Mouse (Mus musculus) lung, postnatal 0 days (tissue): ENCODE results near the gene Mettl7a2. TPM values are rescaled to one million over a fixed set of nuclear protein-coding genes. Genes with fewer than 3 reads are reported as not detected.

Source experiments
- ATAC-seq: fragments of 200-750 bp; cut with Nextera tagmentation; 2 replicates; pipeline ENCODE4 v1.8.0; 2017; ENCODE audit warnings: moderate library complexity
- DNase-seq: peaks from one replicate; pipeline ENCODE4 v3.0.0-alpha.2; 2016; ENCODE audit warnings: low spot score
- H3K27ac ChIP-seq: fragments of 300-500 bp; sonication (generic); 2 replicates; pipeline ENCODE4 v1.5.1; 2014; ENCODE audit warnings: antibody characterized with exemption, mild to moderate bottlenecking, low read length, mixed read lengths
- H3K27me3 ChIP-seq: fragments of 300-500 bp; sonication (generic); replicated peaks from 2 replicates; pipeline ENCODE4 v1.6.1; 2014; ENCODE audit warnings: low read length, mixed read lengths; ENCODE audit not compliant: insufficient read depth
- H3K36me3 ChIP-seq: fragments of 300-500 bp; sonication (generic); 2 replicates; pipeline ENCODE4 v1.6.1; 2014; ENCODE audit warnings: low read length, mixed read lengths; ENCODE audit not compliant: insufficient read depth
- H3K4me1 ChIP-seq: fragments of 300-500 bp; sonication (generic); 2 replicates; pipeline ENCODE4 v1.6.1; 2014; ENCODE audit warnings: antibody characterized with exemption, low read depth, low read length, mixed read lengths; ENCODE audit not compliant: insufficient read depth
- H3K4me2 ChIP-seq: fragments of 300-500 bp; sonication (generic); replicated peaks from 2 replicates; pipeline ENCODE4 v1.6.1; 2014; ENCODE audit warnings: low read depth, mild to moderate bottlenecking, low read length, moderate library complexity, mixed read lengths
- H3K4me3 ChIP-seq: fragments of 300-500 bp; sonication (generic); 2 replicates; pipeline ENCODE4 v1.5.1; 2014; ENCODE audit warnings: low read depth, low read length
- H3K9ac ChIP-seq: fragments of 300-500 bp; sonication (generic); replicated peaks from 2 replicates; pipeline ENCODE4 v1.6.1; 2014; ENCODE audit warnings: low read depth, mild to moderate bottlenecking
- H3K9me3 ChIP-seq: fragments of 300-500 bp; sonication (generic); 2 replicates; pipeline ENCODE4 v1.6.1; 2016; ENCODE audit warnings: low read length, mixed read lengths
- CTCF ChIP-seq: IDR thresholded peaks from 2 replicates; pipeline ENCODE4 v1.5.1; 2016; ENCODE audit warnings: antibody characterized with exemption, mild to moderate bottlenecking
- EP300 ChIP-seq: IDR thresholded peaks from 2 replicates; pipeline ENCODE4 v1.6.1; 2016; ENCODE audit warnings: antibody characterized with exemption, mild to moderate bottlenecking, control low read depth
- WGBS: fragments of 180-500 bp; shearing (Covaris S2); extraction: QIAGEN DNeasy Blood & Tissue Kit; methylation state at CpG from one replicate; pipeline ENCODE4 v1.1.7; 2014; 5-methylcytosine and 5-hydroxymethylcytosine counted together
- polyA plus RNA-seq: library from polyadenylated mRNA; unstranded; fragments of >200 nt; fragmentation: Nextera tagmentation; extraction: Ambion mirVana; gene quantifications from 2 replicates; pipeline ENCODE4 v1.2.1, GENCODE M21; 2015

Mettl7a2 gene
- polyA plus RNA-seq, 1 experiment from 2014 or later = 0.11 TPM

GRCm38 (mm10) chr15:100402347-100402746 is 49.3 kb downstream of the Mettl7a2 start:
- Histone ChIP-seq H3K27ac (no peak overlapping the region), H3K36me3 (peaks cover 37% of the 10 kb centered on the region; the same call in 1 of the 2 replicates), H3K9ac (no peak overlapping the region), H3K27me3 (no peaks in the 10 kb centered on the region), H3K9me3 (no peaks in the 10 kb centered on the region), H3K4me2 (no peak overlapping the region), H3K4me3 (no peak overlapping the region), H3K4me1 (no peaks in the 10 kb centered on the region)
- DNase-seq = no peak
- 78% methylated on average over 14 of the region's 14 CpGs for WGBS
- no peak for ATAC-seq
- TF ChIP-seq CTCF = no peak
- no peak for TF ChIP-seq EP300

- WGBS = 71% methylated on average over 4 of the region's 4 CpGs
- Histone ChIP-seq H3K4me1 (no peaks in the 10 kb centered on the region), H3K9ac (no peak overlapping the region), H3K36me3 (peaks cover 35% of the 10 kb centered on the region; the same call in 1 of the 2 replicates), H3K9me3 (no peaks in the 10 kb centered on the region), H3K4me2 (no peak overlapping the region), H3K27me3 (no peaks in the 10 kb centered on the region), H3K4me3 (no peak overlapping the region), H3K27ac (no peak overlapping the region)
- DNase-seq (no peak), ATAC-seq (no peak)
- TF ChIP-seq EP300 (no peak), CTCF (no peak)
These were observed 49.8 kb downstream of the Mettl7a2 start for GRCm38 (mm10) chr15:100402798-100403197.

- H3K4me2 ChIP-seq = no peak overlapping the region
- TF ChIP-seq EP300 = no peak
- TF ChIP-seq CTCF = no peak
- peaks cover 30% of the 10 kb centered on the region; the same call in 1 of the 2 replicates for H3K36me3 ChIP-seq
- H3K27ac ChIP-seq = peak overlapping the region; percentile 6; the same call in 1 of the 2 replicates
- DNase-seq (no peak), ATAC-seq (peak; percentile 54)
- H3K27me3 ChIP-seq = no peaks in the 10 kb centered on the region
- H3K4me3 ChIP-seq = no peak overlapping the region
- WGBS = 82% methylated on average over 16 of the region's 16 CpGs
- H3K9me3 ChIP-seq = no peaks in the 10 kb centered on the region
- H3K4me1 ChIP-seq = no peaks in the 10 kb centered on the region
- no peak overlapping the region for H3K9ac ChIP-seq
These were observed 50.5 kb downstream of the Mettl7a2 start for GRCm38 (mm10) chr15:100403318-100404000.

GRCm38 (mm10) chr15:100406088-100406487 is 53.1 kb downstream of the Mettl7a2 start:
- Histone ChIP-seq H3K4me1 (no peaks in the 10 kb centered on the region), H3K9me3 (no peaks in the 10 kb centered on the region), H3K4me3 (no peak overlapping the region), H3K27me3 (no peaks in the 10 kb centered on the region), H3K36me3 (peaks cover 13% of the 10 kb centered on the region; the same call in 1 of the 2 replicates), H3K27ac (no peak overlapping the region), H3K4me2 (no peak overlapping the region), H3K9ac (no peak overlapping the region)
- ATAC-seq (no peak), DNase-seq (no peak)
- TF ChIP-seq CTCF = no peak
- TF ChIP-seq EP300 = no peak
- 59% methylated on average over 5 of the region's 5 CpGs for WGBS

- no peak overlapping the region for H3K4me2 ChIP-seq
- WGBS = 44% methylated on average over 14 of the region's 14 CpGs
These were observed 58.1 kb downstream of the Mettl7a2 start for GRCm38 (mm10) chr15:100410918-100411672.

More at GRCm38 (mm10) chr15:100410918-100411672, 58.1 kb downstream of the Mettl7a2 start:
- no peak for TF ChIP-seq EP300
- TF ChIP-seq CTCF = no peak
- 0 out of 2 replicates have a peak overlapping the region, but pooled peaks have one; percentile 20 for H3K27ac ChIP-seq
- H3K9ac ChIP-seq = no peak overlapping the region
- no peaks in the 10 kb centered on the region for H3K4me1 ChIP-seq
- peaks cover 3% of the 10 kb centered on the region; the same call in 1 of the 2 replicates for H3K36me3 ChIP-seq
- ATAC-seq = peak; percentile 85
- no peaks in the 10 kb centered on the region for H3K9me3 ChIP-seq
- no peaks in the 10 kb centered on the region for H3K27me3 ChIP-seq
- DNase-seq = peak; percentile 88
- no peak overlapping the region for H3K4me3 ChIP-seq

Other genes starting within 250 kb of the Mettl7a2 start
- 28.3 and 35.3 TPM in 2 replicates for gene Atf1, start 125.4 kb upstream of the Mettl7a2 start, polyA plus RNA-seq
- not detected in 2 replicates for gene Tmprss12, start 72.4 kb upstream of the Mettl7a2 start, polyA plus RNA-seq
- gene Mettl7a1, start 49.1 kb upstream of the Mettl7a2 start, polyA plus RNA-seq = 62.9 and 88.1 TPM in 2 replicates
- 0.12 TPM in 2 replicates for gene Mettl7a3, start 18.3 kb upstream of the Mettl7a2 start, polyA plus RNA-seq
- gene Methig1, start 51 bp upstream of the Mettl7a2 start, polyA plus RNA-seq = not detected in 2 replicates
- gene Higd1c, start 11.3 kb downstream of the Mettl7a2 start, polyA plus RNA-seq = not detected in 2 replicates
- gene Gm5475, start 68.9 kb downstream of the Mettl7a2 start, polyA plus RNA-seq = 0.11 and 0.12 TPM in 2 replicates
- 16.1 and 19.2 TPM in 2 replicates for gene Slc11a2, start 71.9 kb downstream of the Mettl7a2 start, polyA plus RNA-seq
- 13.0 and 13.2 TPM in 2 replicates for gene Letmd1, start 115.8 kb downstream of the Mettl7a2 start, polyA plus RNA-seq
- 4.7 and 4.9 TPM in 2 replicates for gene Csrnp2, start 142.3 kb downstream of the Mettl7a2 start, polyA plus RNA-seq
- gene Tfcp2, start 198.8 kb downstream of the Mettl7a2 start, polyA plus RNA-seq = 13.9 and 16.6 TPM in 2 replicates
- 6.4 and 7.6 TPM in 2 replicates for gene Pou6f1, start 246.8 kb downstream of the Mettl7a2 start, polyA plus RNA-seq